Mouse (Mus musculus) midbrain, embryonic 16.5 days (tissue): Measurements from ENCODE around the gene Zfp467. TPM values are rescaled to one million over a fixed set of nuclear protein-coding genes. Genes with fewer than 3 reads are reported as not detected.

ENCODE experiments used
- ATAC-seq: fragments of 200-750 bp; cut with Nextera tagmentation; 2 replicates; pipeline ENCODE4 v1.8.0; 2017; ENCODE audit warnings: moderate TSS enrichment
- H3K27ac ChIP-seq: fragments of 300-500 bp; sonication (generic); 2 replicates; pipeline ENCODE4 v1.5.1; 2014; ENCODE audit warnings: mild to moderate bottlenecking, low read length, mixed read lengths
- H3K27me3 ChIP-seq: fragments of 300-500 bp; sonication (generic); 2 replicates; pipeline ENCODE4 v1.6.1; 2014; ENCODE audit warnings: low read depth, low read length, mixed read lengths; ENCODE audit not compliant: control insufficient read depth, insufficient read depth
- H3K36me3 ChIP-seq: fragments of 300-500 bp; sonication (generic); 2 replicates; pipeline ENCODE4 v1.6.1; 2014; ENCODE audit warnings: mild to moderate bottlenecking, low read length, moderate library complexity, mixed read lengths; ENCODE audit not compliant: control insufficient read depth, insufficient read depth
- H3K4me1 ChIP-seq: fragments of 300-500 bp; sonication (generic); 2 replicates; pipeline ENCODE4 v1.6.1; 2014; ENCODE audit warnings: mild to moderate bottlenecking, low read length, mixed read lengths; ENCODE audit not compliant: control insufficient read depth, insufficient read depth
- H3K4me2 ChIP-seq: fragments of 300-500 bp; sonication (generic); 2 replicates; pipeline ENCODE4 v1.6.1; 2014; ENCODE audit warnings: mild to moderate bottlenecking, low read length, mixed read lengths
- H3K4me3 ChIP-seq: fragments of 300-500 bp; sonication (generic); 2 replicates; pipeline ENCODE4 v1.5.1; 2014; ENCODE audit warnings: low read depth, mild to moderate bottlenecking, low read length, moderate library complexity, mixed read lengths
- H3K9ac ChIP-seq: fragments of 300-500 bp; sonication (generic); 2 replicates; pipeline ENCODE4 v1.6.1; 2014; ENCODE audit warnings: low read depth, low read length, mixed read lengths
- H3K9me3 ChIP-seq: fragments of 300-500 bp; sonication (generic); replicated peaks from 2 replicates; pipeline ENCODE4 v1.6.1; 2014; ENCODE audit warnings: mild to moderate bottlenecking, low read length, mixed read lengths; ENCODE audit not compliant: control insufficient read depth, poor library complexity, severe bottlenecking
- WGBS: fragments of 180-500 bp; shearing (Covaris S2); extraction: QIAGEN DNeasy Blood & Tissue Kit; methylation state at CpG from one replicate; pipeline ENCODE4 v1.1.7; 2014; 5-methylcytosine and 5-hydroxymethylcytosine counted together
- polyA plus RNA-seq: library from polyadenylated mRNA; unstranded; fragments of >200 nt; fragmentation: Nextera tagmentation; extraction: Ambion mirVana; gene quantifications from 2 replicates; pipeline ENCODE4 v1.2.1, GENCODE M21; 2015

The Zfp467 gene
- polyA plus RNA-seq, 1 experiment from 2014 or later, result 32.8 TPM

DNA sequence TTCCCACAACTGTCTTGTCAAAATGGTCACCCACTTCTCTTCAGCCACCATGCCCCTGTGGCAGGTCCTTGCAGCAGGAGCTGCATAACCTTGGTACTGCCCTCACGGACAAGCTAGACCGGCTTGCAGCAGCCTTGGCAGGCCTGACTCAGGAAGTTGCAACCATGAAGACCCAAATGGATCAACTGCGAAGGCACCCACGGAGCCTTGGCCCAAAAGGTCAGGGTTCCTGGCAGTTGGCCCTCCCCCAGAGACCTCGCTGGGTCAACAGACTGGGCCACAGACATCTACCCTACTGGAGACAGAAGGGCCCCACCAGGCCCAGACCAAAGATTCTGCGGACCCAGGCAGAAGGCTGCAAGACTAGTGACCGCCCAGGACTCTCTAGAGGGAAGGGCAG is 30.0 kb downstream of the Zfp467 start:
- Histone ChIP-seq H3K27me3 (no peaks in the 10 kb centered on the region), H3K9me3 (no peaks in the 10 kb centered on the region), H3K4me2 (no peak overlapping the region), H3K36me3 (peaks cover 53% of the 10 kb centered on the region), H3K4me3 (no peak overlapping the region), H3K27ac (no peak overlapping the region), H3K9ac (no peak overlapping the region), H3K4me1 (no peaks in the 10 kb centered on the region)
- ATAC-seq, result no peak
- 95% methylated on average over 7 of the region's 7 CpGs for WGBS

DNA sequence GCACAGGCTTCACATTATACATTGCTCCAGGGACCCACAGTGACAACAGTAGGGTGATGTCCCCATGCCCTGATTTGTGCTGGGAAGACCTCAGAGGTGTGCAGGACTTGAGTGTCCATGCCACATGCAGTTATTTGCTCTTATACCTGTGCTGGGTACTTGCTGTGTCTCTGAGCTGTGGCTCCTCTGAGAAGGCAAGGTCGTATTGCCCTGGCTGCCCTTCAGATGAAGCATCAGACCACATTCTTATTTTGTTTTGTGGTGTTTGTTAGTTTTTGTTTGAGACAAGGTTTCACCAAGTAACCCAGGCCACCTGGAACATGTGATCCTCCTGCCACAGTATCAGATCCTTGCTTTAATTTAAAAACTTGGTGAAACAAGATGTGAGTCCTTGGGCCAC is 30.7 kb downstream of the Zfp467 start:
- no peak overlapping the region for H3K9ac ChIP-seq
- H3K4me1 ChIP-seq, result no peaks in the 10 kb centered on the region
- no peak overlapping the region for H3K4me3 ChIP-seq
- no peak overlapping the region for H3K4me2 ChIP-seq
- H3K36me3 ChIP-seq, result peaks cover 59% of the 10 kb centered on the region
- WGBS, result 97% methylated on average over 1 of the region's 1 CpGs
- no peaks in the 10 kb centered on the region for H3K9me3 ChIP-seq
- H3K27me3 ChIP-seq, result no peaks in the 10 kb centered on the region
- H3K27ac ChIP-seq, result no peak overlapping the region
- no peak for ATAC-seq

GRCm38 (mm10) chr6:48413081-48413480 is 32.5 kb downstream of the Zfp467 start:
- ATAC-seq, result no peak
- WGBS, result 80% methylated on average over 10 of the region's 10 CpGs
- no peak overlapping the region for H3K27ac ChIP-seq

DNA sequence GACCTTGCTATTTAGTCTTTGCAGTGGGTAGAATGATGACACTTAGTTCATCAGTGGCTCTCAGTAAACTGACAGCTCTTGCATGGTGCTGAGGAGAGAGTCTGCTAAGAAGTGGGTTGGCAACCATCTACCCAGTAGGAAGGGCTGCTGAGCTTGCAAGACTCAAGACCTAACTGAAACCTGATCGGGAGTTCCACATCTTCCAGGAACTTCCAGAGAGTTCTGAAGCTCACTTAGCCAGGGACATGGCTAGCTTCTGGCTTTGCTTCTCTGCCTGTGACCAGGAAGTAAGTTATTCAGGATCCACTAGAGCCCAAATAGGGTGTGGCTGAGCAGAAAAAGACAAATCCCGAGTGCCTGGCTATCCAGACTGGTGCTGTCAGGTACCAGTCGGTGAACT is 33.0 kb downstream of the Zfp467 start:
- Histone ChIP-seq H3K4me2 (no peak overlapping the region), H3K36me3 (peaks cover 70% of the 10 kb centered on the region), H3K4me3 (no peak overlapping the region), H3K9ac (no peak overlapping the region), H3K27ac (no peak overlapping the region), H3K27me3 (no peaks in the 10 kb centered on the region), H3K4me1 (no peaks in the 10 kb centered on the region), H3K9me3 (no peaks in the 10 kb centered on the region)
- no peak for ATAC-seq
- 89% methylated on average over 3 of the region's 3 CpGs for WGBS

More at GRCm38 (mm10) chr6:48413081-48413480, 32.5 kb downstream of the Zfp467 start:
- Histone ChIP-seq H3K4me3 (no peak overlapping the region), H3K36me3 (peaks cover 70% of the 10 kb centered on the region), H3K27me3 (no peaks in the 10 kb centered on the region), H3K4me1 (no peaks in the 10 kb centered on the region), H3K9me3 (no peaks in the 10 kb centered on the region), H3K9ac (no peak overlapping the region), H3K4me2 (no peak overlapping the region)

GRCm38 (mm10) chr6:48412147-48412546 is 33.5 kb downstream of the Zfp467 start:
- Histone ChIP-seq H3K9ac (no peak overlapping the region), H3K27me3 (no peaks in the 10 kb centered on the region), H3K36me3 (peaks cover 65% of the 10 kb centered on the region), H3K9me3 (no peaks in the 10 kb centered on the region), H3K4me3 (no peak overlapping the region), H3K27ac (no peak overlapping the region), H3K4me2 (no peak overlapping the region), H3K4me1 (no peaks in the 10 kb centered on the region)
- WGBS, result 93% methylated on average over 4 of the region's 4 CpGs
- no peak for ATAC-seq

DNA sequence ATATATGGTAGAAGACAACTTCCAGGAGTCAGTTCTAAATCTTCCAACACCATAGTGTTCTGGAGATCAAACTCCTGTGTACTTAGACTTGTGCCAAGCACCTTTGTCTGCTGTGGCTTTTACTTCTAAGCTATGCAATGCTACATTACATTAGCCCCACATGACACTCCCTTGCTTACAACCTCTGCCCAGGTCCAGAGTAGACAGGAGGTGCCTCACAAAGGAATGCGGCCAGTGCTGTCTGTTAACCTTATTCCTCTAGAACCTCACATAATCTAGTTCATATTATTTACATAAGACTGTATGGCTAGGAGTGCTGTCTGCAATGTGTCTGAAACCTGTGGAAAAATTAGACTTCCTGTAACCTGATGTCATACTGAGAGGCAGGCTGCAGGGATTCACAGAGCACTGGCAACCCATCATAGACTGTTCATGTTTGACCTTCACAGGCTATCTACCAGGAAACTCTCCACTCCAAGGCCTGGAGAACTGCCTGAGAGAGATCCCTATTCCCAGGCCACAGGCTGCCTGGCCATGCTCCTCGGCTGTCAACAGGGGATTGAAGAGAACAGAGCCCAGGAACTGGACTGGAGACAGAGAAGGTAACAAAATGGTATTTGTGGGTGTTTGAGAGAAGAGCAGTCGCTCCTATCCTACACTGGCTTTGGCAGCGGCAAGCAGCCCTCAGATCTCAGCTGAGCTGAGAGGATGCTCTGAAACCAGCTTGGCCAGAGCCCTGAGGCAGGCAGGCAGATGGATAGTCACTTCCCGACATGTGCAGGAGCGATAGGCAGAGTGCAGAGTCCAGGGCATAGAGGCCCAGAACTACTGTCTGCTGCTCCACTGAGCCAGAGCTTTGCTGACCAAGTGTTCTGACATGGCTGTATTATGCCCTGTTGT is 34.2 kb downstream of the Zfp467 start:
- no peaks in the 10 kb centered on the region for H3K27me3 ChIP-seq
- no peak overlapping the region for H3K4me3 ChIP-seq
- H3K36me3 ChIP-seq, result peaks cover 61% of the 10 kb centered on the region
- no peak overlapping the region for H3K27ac ChIP-seq
- no peak for ATAC-seq
- no peaks in the 10 kb centered on the region for H3K9me3 ChIP-seq
- WGBS, result 97% methylated on average over 6 of the region's 6 CpGs
- no peaks in the 10 kb centered on the region for H3K4me1 ChIP-seq
- H3K9ac ChIP-seq, result no peak overlapping the region
- no peak overlapping the region for H3K4me2 ChIP-seq

DNA sequence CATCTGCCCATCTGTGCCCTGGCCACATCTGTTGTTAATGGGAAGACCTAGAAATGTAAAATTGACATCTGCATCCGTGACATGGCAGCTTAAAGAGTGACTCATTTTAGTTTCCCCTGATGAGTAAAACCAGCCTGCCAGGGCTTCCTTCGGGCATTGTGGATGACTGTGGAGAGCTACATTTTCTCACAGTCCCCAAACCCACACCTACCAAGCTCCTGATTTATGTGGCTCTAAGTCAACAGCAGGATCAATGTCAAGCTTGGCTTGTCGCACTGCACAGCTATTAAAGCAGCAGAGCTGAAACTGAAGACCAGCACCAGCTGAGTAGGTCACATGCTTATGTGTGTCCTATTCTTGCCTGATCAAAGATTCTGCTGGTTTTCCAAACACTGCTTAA is 35.1 kb downstream of the Zfp467 start:
- WGBS, result 90% methylated on average over 3 of the region's 3 CpGs
- ATAC-seq, result no peak
- no peak overlapping the region for H3K4me3 ChIP-seq
- no peak overlapping the region for H3K27ac ChIP-seq
- H3K4me2 ChIP-seq, result no peak overlapping the region
- no peaks in the 10 kb centered on the region for H3K4me1 ChIP-seq
- no peak overlapping the region for H3K9ac ChIP-seq
- H3K36me3 ChIP-seq, result peaks cover 52% of the 10 kb centered on the region
- H3K27me3 ChIP-seq, result no peaks in the 10 kb centered on the region
- H3K9me3 ChIP-seq, result no peaks in the 10 kb centered on the region

DNA sequence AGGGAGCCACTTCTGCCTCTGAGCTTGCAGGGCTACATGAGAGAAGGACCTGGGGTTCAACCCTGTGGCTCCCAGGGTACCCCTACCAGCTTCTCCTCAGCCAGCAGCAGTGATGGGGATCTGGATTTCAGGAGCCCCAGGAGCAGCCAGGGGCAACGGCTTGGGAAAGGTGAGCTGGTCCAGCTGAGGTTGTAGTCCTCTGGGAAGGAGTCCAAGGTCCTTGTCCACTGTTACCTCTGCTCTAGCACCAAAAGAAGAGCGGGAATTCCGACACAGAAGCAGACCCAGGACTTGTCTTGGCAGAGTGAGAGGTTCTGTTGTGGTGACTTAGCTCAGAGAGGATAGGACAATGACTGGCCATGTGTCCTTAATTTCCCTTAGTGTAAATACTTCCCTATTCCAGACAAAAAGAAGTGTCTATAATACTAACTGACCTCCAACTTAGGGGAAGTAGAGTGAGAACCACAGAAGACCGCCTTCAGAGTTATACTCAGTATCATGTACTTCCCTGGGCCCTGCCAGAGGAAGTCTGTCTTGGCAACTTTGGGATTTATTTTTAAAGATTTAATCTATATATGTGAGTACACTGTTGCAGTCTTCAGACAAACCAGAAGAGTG is 35.8 kb downstream of the Zfp467 start:
- WGBS, result 96% methylated on average over 4 of the region's 4 CpGs
- Histone ChIP-seq H3K4me2 (no peak overlapping the region), H3K27ac (no peak overlapping the region), H3K4me1 (no peaks in the 10 kb centered on the region), H3K36me3 (peaks cover 51% of the 10 kb centered on the region), H3K9ac (no peak overlapping the region), H3K4me3 (no peak overlapping the region), H3K27me3 (no peaks in the 10 kb centered on the region), H3K9me3 (no peaks in the 10 kb centered on the region)
- ATAC-seq, result no peak

DNA sequence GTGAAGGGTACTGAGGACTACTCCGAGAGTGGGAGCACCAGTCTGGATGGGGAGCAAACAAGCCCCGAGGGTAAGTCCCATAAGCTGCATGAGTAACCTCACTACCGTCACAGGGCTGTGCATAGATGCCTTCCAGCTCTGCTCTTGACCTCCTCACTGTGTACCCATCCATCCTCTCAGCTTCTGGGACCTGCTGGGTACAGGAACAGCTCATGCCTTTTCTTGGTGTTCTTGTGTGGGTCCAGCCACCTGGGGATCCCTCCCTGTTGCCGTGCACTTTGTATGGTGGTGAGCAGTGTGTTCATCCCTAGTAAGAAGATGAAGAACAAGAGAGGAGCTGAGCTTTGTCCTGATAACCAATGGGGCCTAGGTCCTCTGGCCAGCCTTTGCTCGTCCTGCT is 41.6 kb downstream of the Zfp467 start:
- H3K9me3 ChIP-seq, result no peaks in the 10 kb centered on the region
- ATAC-seq, result no peak
- 94% methylated on average over 5 of the region's 5 CpGs for WGBS
- no peaks in the 10 kb centered on the region for H3K27me3 ChIP-seq
- H3K4me2 ChIP-seq, result no peak overlapping the region
- 0 out of 2 replicates have a peak, but pooled peaks cover 2% of the 10 kb centered on the region for H3K4me1 ChIP-seq
- peaks cover 20% of the 10 kb centered on the region for H3K36me3 ChIP-seq
- no peak overlapping the region for H3K9ac ChIP-seq
- no peak overlapping the region for H3K4me3 ChIP-seq
- no peak overlapping the region for H3K27ac ChIP-seq
